Mouse (Mus musculus) intestine, embryonic 16.5 days (tissue): Measurements from ENCODE around the gene Ikbip. TPM values are rescaled to one million over a fixed set of nuclear protein-coding genes. Genes with fewer than 3 reads are reported as not detected.

Source experiments
- ATAC-seq: fragments of 200-750 bp; cut with Nextera tagmentation; 2 replicates; pipeline ENCODE4 v1.8.0; 2017; ENCODE audit warnings: moderate TSS enrichment, moderate library complexity
- H3K27ac ChIP-seq: fragments of 300-500 bp; sonication (generic); 2 replicates; pipeline ENCODE4 v1.5.1; 2014; ENCODE audit warnings: mild to moderate bottlenecking, low read length
- H3K27me3 ChIP-seq: fragments of 300-500 bp; sonication (generic); replicated peaks from 2 replicates; pipeline ENCODE4 v1.6.1; 2014; ENCODE audit warnings: low read length, control low read depth, mixed read lengths; ENCODE audit not compliant: control insufficient read depth, insufficient read depth
- H3K36me3 ChIP-seq: fragments of 300-500 bp; sonication (generic); 2 replicates; pipeline ENCODE4 v1.6.1; 2014; ENCODE audit warnings: low read length, control low read depth; ENCODE audit not compliant: control insufficient read depth, insufficient read depth
- H3K4me1 ChIP-seq: fragments of 300-500 bp; sonication (generic); 2 replicates; pipeline ENCODE4 v1.6.1; 2014; ENCODE audit warnings: low read length, control low read depth, mixed read lengths; ENCODE audit not compliant: control insufficient read depth, insufficient read depth
- H3K4me2 ChIP-seq: fragments of 300-500 bp; sonication (generic); 2 replicates; pipeline ENCODE4 v1.6.1; 2014; ENCODE audit warnings: low read depth, low read length, control low read depth
- H3K4me3 ChIP-seq: fragments of 300-500 bp; sonication (generic); 2 replicates; pipeline ENCODE4 v1.5.1; 2014; ENCODE audit warnings: mild to moderate bottlenecking, low read length
- H3K9ac ChIP-seq: fragments of 300-500 bp; sonication (generic); 2 replicates; pipeline ENCODE4 v1.6.1; 2014; ENCODE audit warnings: low read depth, low read length
- H3K9me3 ChIP-seq: fragments of 300-500 bp; sonication (generic); 2 replicates; pipeline ENCODE4 v1.6.1; 2016; ENCODE audit warnings: low read length, control low read depth; ENCODE audit not compliant: control insufficient read depth
- WGBS: fragments of 180-500 bp; shearing (Covaris S2); extraction: QIAGEN DNeasy Blood & Tissue Kit; methylation state at CpG from one replicate; pipeline ENCODE4 v1.1.7; 2014; 5-methylcytosine and 5-hydroxymethylcytosine counted together
- polyA plus RNA-seq: library from polyadenylated mRNA; unstranded; fragments of >200 nt; fragmentation: Nextera tagmentation; extraction: Ambion mirVana; gene quantifications from 2 replicates; pipeline ENCODE4 v1.2.1, GENCODE M21; 2015

Gene Ikbip
- polyA plus RNA-seq, 1 experiment from 2014 or later: 31.7 TPM

- H3K27ac ChIP-seq: no peak overlapping the region
- H3K9me3 ChIP-seq: no peaks in the 10 kb centered on the region
- 68% methylated on average over 10 of the region's 10 CpGs for WGBS
- peaks cover 3% of the 10 kb centered on the region; the same call in 1 of the 2 replicates for H3K36me3 ChIP-seq
- no peaks in the 10 kb centered on the region for H3K4me1 ChIP-seq
- H3K4me2 ChIP-seq: no peak overlapping the region
- no peak overlapping the region for H3K4me3 ChIP-seq
- H3K27me3 ChIP-seq: no peaks in the 10 kb centered on the region
- no peak for ATAC-seq
- no peak overlapping the region for H3K9ac ChIP-seq
These were observed 60.0 kb downstream of the Ikbip start for GRCm38 (mm10) chr10:91142654-91143191.

- Histone ChIP-seq H3K36me3 (peaks cover 3% of the 10 kb centered on the region; the same call in 1 of the 2 replicates), H3K4me3 (no peak overlapping the region), H3K9ac (no peak overlapping the region), H3K4me2 (no peak overlapping the region), H3K4me1 (no peaks in the 10 kb centered on the region), H3K9me3 (no peaks in the 10 kb centered on the region), H3K27me3 (no peaks in the 10 kb centered on the region), H3K27ac (no peak overlapping the region)
- 66% methylated on average over 18 of the region's 18 CpGs for WGBS
- no peak for ATAC-seq
These were observed 60.8 kb downstream of the Ikbip start for GRCm38 (mm10) chr10:91143313-91144230.

DNA sequence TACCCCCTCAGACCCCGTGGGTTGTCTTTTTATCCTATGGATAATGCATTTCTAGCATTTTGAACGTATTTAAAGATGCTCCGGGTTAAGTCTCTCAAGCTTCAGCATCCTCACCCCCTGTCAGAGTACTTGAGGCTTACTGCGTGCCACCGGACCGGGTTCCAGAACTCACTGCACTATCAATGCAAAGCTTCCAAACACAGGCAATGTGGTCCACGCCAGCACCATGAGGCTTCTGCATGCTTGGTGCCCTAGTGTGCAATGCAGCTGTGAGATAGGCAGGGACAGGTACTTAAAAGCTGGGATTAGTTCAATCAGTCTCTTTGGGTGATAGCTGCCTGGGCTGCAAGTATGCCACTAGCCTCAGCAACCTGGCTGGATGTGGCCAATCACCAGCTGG is 62.7 kb downstream of the Ikbip start:
- H3K27me3 ChIP-seq: no peaks in the 10 kb centered on the region
- no peak overlapping the region for H3K4me2 ChIP-seq
- H3K27ac ChIP-seq: no peak overlapping the region
- ATAC-seq: no peak
- peaks cover 7% of the 10 kb centered on the region; the same call in 1 of the 2 replicates for H3K36me3 ChIP-seq
- H3K9me3 ChIP-seq: no peaks in the 10 kb centered on the region
- WGBS: 95% methylated on average over 7 of the region's 7 CpGs
- no peak overlapping the region for H3K9ac ChIP-seq
- H3K4me3 ChIP-seq: no peak overlapping the region
- no peaks in the 10 kb centered on the region for H3K4me1 ChIP-seq

Other genes with a start within 250 kb of the Ikbip start
- gene Apaf1, start 170 bp upstream of the Ikbip start, polyA plus RNA-seq: 15.6 and 18.0 TPM in 2 replicates
- gene Slc25a3, start 41.1 kb downstream of the Ikbip start, polyA plus RNA-seq: 743 and 812 TPM in 2 replicates
- 110 and 111 TPM in 2 replicates for gene Tmpo, start 98.4 kb downstream of the Ikbip start, polyA plus RNA-seq